Mouse (Mus musculus) small intestine, adult 2 months (tissue): ENCODE measurements around the gene Arpin.

Experiments
- CTCF ChIP-seq: fragments of 200-500 bp; IDR thresholded peaks from 2 replicates; pipeline ENCODE4 v1.5.1; 2012; ENCODE audit warnings: low read depth, mild to moderate bottlenecking, control low read depth, inconsistent platforms, low read length, moderate library complexity, mixed read lengths; ENCODE audit not compliant: insufficient replicate concordance, insufficient read length; ENCODE audit errors: extremely low read depth
- POLR2A ChIP-seq: fragments of 200-500 bp; IDR thresholded peaks from 2 replicates; pipeline ENCODE4 v1.6.1; 2012; ENCODE audit warnings: low read depth, mild to moderate bottlenecking, control low read depth, inconsistent platforms, low read length, moderate library complexity

- TF ChIP-seq CTCF (no peak), POLR2A (no peak)
Observed at GRCm38 (mm10) chr7:79883613-79884334, 51.4 kb downstream of the Arpin start.
